Mouse (Mus musculus) midbrain, postnatal 0 days (tissue): ENCODE measurements around the gene Olfm2. TPM values are rescaled to one million over a fixed set of nuclear protein-coding genes. Genes with fewer than 3 reads are reported as not detected.

Source experiments
- ATAC-seq: fragments of 200-750 bp; cut with Nextera tagmentation; 2 replicates; pipeline ENCODE4 v1.8.0; 2017; ENCODE audit warnings: moderate number of reproducible peaks, mild to moderate bottlenecking, moderate TSS enrichment, moderate library complexity; ENCODE audit not compliant: low FRiP score
- DNase-seq: peaks from one replicate; pipeline ENCODE4 v3.0.0-alpha.2; 2015; ENCODE audit warnings: low spot score
- H3K27ac ChIP-seq: fragments of 300-500 bp; sonication (generic); 2 replicates; pipeline ENCODE4 v1.5.1; 2014; ENCODE audit warnings: low read depth, mild to moderate bottlenecking, low read length, mixed read lengths
- H3K27me3 ChIP-seq: fragments of 300-500 bp; sonication (generic); 2 replicates; pipeline ENCODE4 v1.6.1; 2014; ENCODE audit warnings: low read length, control low read depth, mixed read lengths; ENCODE audit not compliant: insufficient read depth
- H3K36me3 ChIP-seq: fragments of 300-500 bp; sonication (generic); 2 replicates; pipeline ENCODE4 v1.6.1; 2014; ENCODE audit warnings: low read length, control low read depth, mixed read lengths; ENCODE audit not compliant: insufficient read depth
- H3K4me1 ChIP-seq: fragments of 300-500 bp; sonication (generic); 2 replicates; pipeline ENCODE4 v1.6.1; 2014; ENCODE audit warnings: mild to moderate bottlenecking, control low read depth, antibody characterized with exemption, low read length, mixed read lengths; ENCODE audit not compliant: insufficient read depth
- H3K4me2 ChIP-seq: fragments of 300-500 bp; sonication (generic); 2 replicates; pipeline ENCODE4 v1.6.1; 2014; ENCODE audit warnings: low read depth, mild to moderate bottlenecking, low read length, mixed read lengths; ENCODE audit not compliant: poor library complexity, severe bottlenecking
- H3K4me3 ChIP-seq: fragments of 300-500 bp; sonication (generic); 2 replicates; pipeline ENCODE4 v1.5.1; 2014; ENCODE audit warnings: low read depth, mild to moderate bottlenecking, low read length, moderate library complexity
- H3K9ac ChIP-seq: fragments of 300-500 bp; sonication (generic); replicated peaks from 2 replicates; pipeline ENCODE4 v1.6.1; 2014; ENCODE audit warnings: mild to moderate bottlenecking, low read length, moderate library complexity, mixed read lengths; ENCODE audit not compliant: poor library complexity, severe bottlenecking
- H3K9me3 ChIP-seq: fragments of 300-500 bp; sonication (generic); 2 replicates; pipeline ENCODE4 v1.6.1; 2016; ENCODE audit warnings: low read length, control low read depth
- CTCF ChIP-seq: IDR thresholded peaks from 2 replicates; pipeline ENCODE4 v1.5.1; 2016; ENCODE audit warnings: antibody characterized with exemption, mild to moderate bottlenecking
- WGBS: fragments of 180-500 bp; shearing (Covaris S2); extraction: QIAGEN DNeasy Blood & Tissue Kit; methylation state at CpG from one replicate; pipeline ENCODE4 v1.1.7; 2014; 5-methylcytosine and 5-hydroxymethylcytosine counted together
- polyA plus RNA-seq: library from polyadenylated mRNA; unstranded; fragments of >200 nt; fragmentation: Nextera tagmentation; extraction: Ambion mirVana; gene quantifications from 2 replicates; pipeline ENCODE4 v1.2.1, GENCODE M21; 2015
- total RNA-seq: library from RNA; depleted of rRNA; stranded (reverse); fragments of >200 nt; gene quantifications from 2 replicates; pipeline ENCODE4 v1.2.3, GENCODE M21; 2014

Olfm2 gene
- total and polyA plus RNA-seq, 2 experiments from 2014 or later: 245 to 342 TPM

- Histone ChIP-seq H3K9me3 (no peaks in the 10 kb centered on the region), H3K9ac (peak overlapping the region; percentile 86), H3K4me3 (peak overlapping the region; percentile 91), H3K4me1 (peaks cover 3% of the 10 kb centered on the region; the same call in 1 of the 2 replicates), H3K36me3 (peaks cover 30% of the 10 kb centered on the region), H3K27me3 (no peaks in the 10 kb centered on the region), H3K4me2 (peak overlapping the region; percentile 71), H3K27ac (0 out of 2 replicates have a peak overlapping the region, but pooled peaks have one; percentile 69)
- no peak for DNase-seq
- TF ChIP-seq CTCF: no peak
- peak; percentile 12; the same call in 1 of the 2 replicates for ATAC-seq
- WGBS: 0% methylated on average over 23 of the region's 25 CpGs
Measured at GRCm38 (mm10) chr9:20652260-20652658, 93.9 kb downstream of the Olfm2 start.

GRCm38 (mm10) chr9:20651602-20652259 lies 94.4 kb downstream of the Olfm2 start, which contains the start of gene Pin1:
Gene Pin1, plus strand, starts transcription at chr9:20652095.
- peak; percentile 25; the same call in 1 of the 2 replicates for TF ChIP-seq CTCF
- ATAC-seq: peak; percentile 99
- under 1% methylated on average over 45 of the region's 45 CpGs for WGBS
- peak within 1 kb of the TSS; percentile 69; the same call in 1 of the 2 replicates for H3K27ac ChIP-seq
- H3K9ac ChIP-seq: peak within 1 kb of the TSS; percentile 86
- DNase-seq: peak; percentile 100
- peaks cover 3% of the 10 kb centered on the region; the same call in 1 of the 2 replicates for H3K4me1 ChIP-seq
- H3K4me3 ChIP-seq: peak within 1 kb of the TSS; percentile 91
- no peaks in the 10 kb centered on the region for H3K27me3 ChIP-seq
- H3K36me3 ChIP-seq: peaks cover 29% of the 10 kb centered on the region
- peak within 1 kb of the TSS; percentile 71 for H3K4me2 ChIP-seq
- H3K9me3 ChIP-seq: no peaks in the 10 kb centered on the region

GRCm38 (mm10) chr9:20645121-20645520 lies 101.0 kb downstream of the Olfm2 start:
- H3K4me3 ChIP-seq: peak overlapping the region; percentile 64
- peak overlapping the region; percentile 83 for H3K27ac ChIP-seq
- no peaks in the 10 kb centered on the region for H3K27me3 ChIP-seq
- no peak for DNase-seq
- 6% methylated on average over 17 of the region's 17 CpGs for WGBS
- H3K36me3 ChIP-seq: peaks cover 19% of the 10 kb centered on the region
- no peak for ATAC-seq
- no peaks in the 10 kb centered on the region for H3K9me3 ChIP-seq
- peaks cover 9% of the 10 kb centered on the region; the same call in 1 of the 2 replicates for H3K4me1 ChIP-seq
- TF ChIP-seq CTCF: no peak
- H3K9ac ChIP-seq: peak overlapping the region; percentile 74
- H3K4me2 ChIP-seq: peak overlapping the region; percentile 97

- Histone ChIP-seq H3K4me1 (peaks cover 9% of the 10 kb centered on the region; the same call in 1 of the 2 replicates), H3K36me3 (peaks cover 19% of the 10 kb centered on the region), H3K9ac (peak within 1 kb of the TSS; percentile 74), H3K27ac (peak within 1 kb of the TSS; percentile 83), H3K27me3 (no peaks in the 10 kb centered on the region), H3K4me2 (peak within 1 kb of the TSS; percentile 97), H3K4me3 (peak within 1 kb of the TSS; percentile 64), H3K9me3 (no peaks in the 10 kb centered on the region)
- no peak for TF ChIP-seq CTCF
- DNase-seq: peak; percentile 90
- WGBS: under 1% methylated on average over 43 of the region's 43 CpGs
- ATAC-seq: peak; percentile 45; the same call in 1 of the 2 replicates
Measured at GRCm38 (mm10) chr9:20644360-20645081, 101.6 kb downstream of the Olfm2 start, which contains the start of gene Fbxl12. Gene Fbxl12, minus strand, starts transcription at chr9:20644767.

- no peak for TF ChIP-seq CTCF
- Histone ChIP-seq H3K4me3 (peak overlapping the region; percentile 64), H3K9ac (peak overlapping the region; percentile 74), H3K9me3 (no peaks in the 10 kb centered on the region), H3K27ac (peak overlapping the region; percentile 83), H3K36me3 (peaks cover 17% of the 10 kb centered on the region), H3K4me2 (peak overlapping the region; percentile 97), H3K4me1 (peaks cover 9% of the 10 kb centered on the region; the same call in 1 of the 2 replicates), H3K27me3 (no peaks in the 10 kb centered on the region)
- DNase-seq (no peak), ATAC-seq (no peak)
- WGBS: 8% methylated on average over 13 of the region's 13 CpGs
Measured at GRCm38 (mm10) chr9:20643781-20644180, 102.4 kb downstream of the Olfm2 start.
